Mouse (Mus musculus) heart, postnatal 0 days (tissue): ENCODE results near the gene Eml3. TPM values are rescaled to one million over a fixed set of nuclear protein-coding genes. Genes with fewer than 3 reads are reported as not detected.

Source experiments
- ATAC-seq: fragments of 200-750 bp; cut with Nextera tagmentation; 2 replicates; pipeline ENCODE4 v1.8.0; 2017; ENCODE audit warnings: low read depth, moderate number of reproducible peaks, moderate library complexity; ENCODE audit not compliant: insufficient read depth
- DNase-seq: peaks from one replicate; pipeline ENCODE4 v3.0.0-alpha.2; 2016; ENCODE audit warnings: low spot score
- H3K27ac ChIP-seq: fragments of 300-500 bp; sonication (generic); 2 replicates; pipeline ENCODE4 v1.5.1; 2014; ENCODE audit warnings: low read depth, mild to moderate bottlenecking
- H3K27me3 ChIP-seq: fragments of 300-500 bp; sonication (generic); 2 replicates; pipeline ENCODE4 v1.6.1; 2014; ENCODE audit warnings: low read length, mixed read lengths; ENCODE audit not compliant: control insufficient read depth, insufficient read depth
- H3K36me3 ChIP-seq: fragments of 300-500 bp; sonication (generic); replicated peaks from 2 replicates; pipeline ENCODE4 v1.6.1; 2014; ENCODE audit warnings: low read length, mixed read lengths; ENCODE audit not compliant: control insufficient read depth, insufficient read depth
- H3K4me1 ChIP-seq: fragments of 300-500 bp; sonication (generic); 2 replicates; pipeline ENCODE4 v1.6.1; 2014; ENCODE audit warnings: antibody characterized with exemption; ENCODE audit not compliant: control insufficient read depth, insufficient read depth
- H3K4me2 ChIP-seq: fragments of 300-500 bp; sonication (generic); 2 replicates; pipeline ENCODE4 v1.6.1; 2014; ENCODE audit warnings: low read depth, mild to moderate bottlenecking, low read length, moderate library complexity
- H3K4me3 ChIP-seq: fragments of 300-500 bp; sonication (generic); 2 replicates; pipeline ENCODE4 v1.5.1; 2014; ENCODE audit warnings: low read depth, low read length
- H3K9ac ChIP-seq: fragments of 300-500 bp; sonication (generic); replicated peaks from 2 replicates; pipeline ENCODE4 v1.6.1; 2014; ENCODE audit warnings: low read depth, low read length, mixed read lengths
- H3K9me3 ChIP-seq: fragments of 300-500 bp; sonication (generic); replicated peaks from 2 replicates; pipeline ENCODE4 v1.6.1; 2016; ENCODE audit warnings: low read length; ENCODE audit not compliant: control insufficient read depth
- CTCF ChIP-seq: IDR thresholded peaks from 2 replicates; pipeline ENCODE4 v1.5.1; 2016; ENCODE audit warnings: antibody characterized with exemption, control low read depth, low read depth
- EP300 ChIP-seq: IDR thresholded peaks from 2 replicates; pipeline ENCODE4 v1.6.1; 2016; ENCODE audit warnings: antibody characterized with exemption, low read depth
- WGBS: fragments of 180-500 bp; shearing (Covaris S2); extraction: QIAGEN DNeasy Blood & Tissue Kit; methylation state at CpG from one replicate; pipeline ENCODE4 v1.1.7; 2014; 5-methylcytosine and 5-hydroxymethylcytosine counted together
- polyA plus RNA-seq: library from polyadenylated mRNA; unstranded; fragments of >200 nt; fragmentation: Nextera tagmentation; extraction: Ambion mirVana; gene quantifications from 2 replicates; pipeline ENCODE4 v1.2.1, GENCODE M21; 2015
- total RNA-seq: library from RNA; depleted of rRNA; stranded (reverse); fragments of >200 nt; gene quantifications from 2 replicates; pipeline ENCODE4 v1.2.3, GENCODE M21; 2014; ENCODE audit warnings: low replicate concordance

Eml3 gene
- total and polyA plus RNA-seq, 2 experiments from 2014 or later: 9.6 to 21.0 TPM

DNA sequence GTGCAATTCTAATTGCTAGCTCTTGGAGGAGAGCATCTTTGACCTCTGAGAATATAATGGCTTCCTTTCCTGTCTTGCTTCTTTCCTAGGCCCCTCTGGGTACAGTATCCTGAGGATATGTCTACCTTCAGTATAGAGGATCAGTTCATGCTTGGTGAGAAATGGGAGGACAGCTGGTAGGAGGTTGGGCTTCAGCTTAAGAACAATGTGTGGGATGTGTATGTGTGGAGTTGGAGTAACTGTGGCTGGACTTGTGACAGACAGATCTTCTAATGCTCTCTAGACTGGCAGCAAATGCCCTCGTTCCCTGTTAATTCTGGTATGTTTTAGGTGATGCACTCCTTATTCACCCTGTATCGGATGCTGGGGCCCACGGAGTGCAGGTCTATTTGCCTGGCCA is 15.1 kb upstream of the Eml3 start:
- H3K36me3 ChIP-seq: peaks cover 79% of the 10 kb centered on the region
- ATAC-seq: no peak
- 90% methylated on average over 3 of the region's 3 CpGs for WGBS
- TF ChIP-seq EP300: no peak
- no peak for TF ChIP-seq CTCF
- H3K4me1 ChIP-seq: no peaks in the 10 kb centered on the region
- no peak overlapping the region for H3K4me2 ChIP-seq
- H3K9ac ChIP-seq: no peak overlapping the region
- H3K27ac ChIP-seq: no peak overlapping the region
- no peak overlapping the region for H3K4me3 ChIP-seq
- H3K27me3 ChIP-seq: no peaks in the 10 kb centered on the region
- no peak for DNase-seq
- no peaks in the 10 kb centered on the region for H3K9me3 ChIP-seq

DNA sequence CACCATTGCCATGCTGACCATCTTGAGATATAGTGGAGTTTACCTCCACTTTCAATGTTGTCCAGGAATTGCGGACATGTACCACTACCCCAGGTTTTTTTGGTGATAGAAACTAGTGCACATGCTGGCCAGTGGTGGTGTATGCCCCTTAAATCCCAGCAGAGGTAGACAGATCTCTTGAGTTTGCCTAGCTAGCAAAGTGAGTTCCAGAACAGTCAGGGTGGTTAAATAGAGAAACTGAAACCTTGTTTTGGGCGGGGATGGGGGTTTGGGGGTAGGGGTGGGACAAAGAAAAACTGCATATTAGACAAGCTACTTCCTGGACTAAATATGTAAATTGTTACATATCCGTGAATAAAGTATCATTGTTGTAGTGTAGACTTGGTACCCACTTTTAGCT is 10.4 kb upstream of the Eml3 start:
- H3K27me3 ChIP-seq: no peaks in the 10 kb centered on the region
- H3K4me1 ChIP-seq: peaks cover 15% of the 10 kb centered on the region
- no peak for DNase-seq
- ATAC-seq: no peak
- no peak overlapping the region for H3K27ac ChIP-seq
- 89% methylated on average over 3 of the region's 3 CpGs for WGBS
- TF ChIP-seq CTCF: no peak
- no peak overlapping the region for H3K4me3 ChIP-seq
- no peaks in the 10 kb centered on the region for H3K9me3 ChIP-seq
- peaks cover 42% of the 10 kb centered on the region for H3K36me3 ChIP-seq
- H3K9ac ChIP-seq: no peak overlapping the region
- H3K4me2 ChIP-seq: no peak overlapping the region

DNA sequence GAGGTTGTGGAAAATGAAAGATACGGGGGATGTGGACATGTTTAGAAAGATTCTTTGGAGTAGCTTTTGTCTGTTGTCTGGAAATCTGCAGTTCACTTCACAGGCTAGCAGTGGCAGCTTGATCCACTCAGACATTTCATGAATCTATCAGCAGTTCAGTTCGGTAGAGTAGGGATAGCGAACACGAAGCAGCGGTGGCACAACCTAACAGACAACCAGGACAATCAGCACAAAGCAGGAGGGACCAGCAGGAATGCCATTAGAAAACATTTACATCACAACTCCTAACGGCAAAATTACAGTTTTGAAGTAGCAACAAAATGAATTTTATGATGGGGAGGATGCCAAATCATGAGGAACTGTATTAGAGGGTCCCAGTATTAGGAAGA is 9.7 kb upstream of the Eml3 start:
- Histone ChIP-seq H3K36me3 (peaks cover 36% of the 10 kb centered on the region), H3K4me1 (peaks cover 15% of the 10 kb centered on the region), H3K4me3 (peak overlapping the region; percentile 75), H3K27ac (peak overlapping the region; percentile 87), H3K4me2 (peak overlapping the region; percentile 90), H3K9me3 (no peaks in the 10 kb centered on the region), H3K27me3 (no peaks in the 10 kb centered on the region), H3K9ac (peak overlapping the region; percentile 81; the same call in 1 of the 2 replicates)
- TF ChIP-seq CTCF (no peak), EP300 (no peak)
- DNase-seq (no peak), ATAC-seq (no peak)
- WGBS: 54% methylated on average over 6 of the region's 6 CpGs

DNA sequence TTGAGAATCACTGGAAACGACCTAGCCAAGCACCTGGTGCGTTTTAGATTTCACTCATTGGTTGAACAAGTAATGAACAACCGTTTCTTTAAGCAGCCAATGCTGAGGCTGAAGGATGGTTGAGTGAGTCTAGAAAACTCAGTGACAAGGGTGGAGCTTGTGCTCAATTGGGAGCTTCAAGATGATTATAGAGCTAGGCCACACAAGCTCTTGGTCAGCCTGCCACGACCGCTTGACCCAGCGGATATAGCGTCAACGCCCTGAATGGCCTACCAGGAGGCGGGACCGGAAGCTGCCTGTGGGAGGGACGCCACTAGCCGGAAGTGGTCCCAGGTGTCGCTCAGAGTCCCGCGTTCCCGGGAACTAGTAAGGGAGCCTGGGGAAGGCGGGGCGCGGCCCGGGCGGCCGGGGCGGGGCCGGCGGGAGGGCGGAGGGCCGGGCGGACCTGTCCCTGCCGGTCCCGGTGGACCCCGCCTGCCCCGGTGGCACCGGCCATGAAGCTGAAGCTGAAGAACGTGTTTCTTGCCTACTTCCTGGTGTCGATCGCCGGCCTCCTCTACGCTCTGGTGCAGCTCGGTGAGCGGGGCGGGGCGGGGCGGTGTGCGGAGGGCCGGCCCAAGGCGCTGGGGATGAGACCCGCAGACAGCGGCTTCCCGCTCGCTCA is 9.1 kb upstream of the Eml3 start, which contains the start of gene B3gat3:
Gene B3gat3, plus strand, starts transcription at position 302 of the 664 bp plus-strand sequence.
- Histone ChIP-seq H3K4me2 (peak within 1 kb of the TSS; percentile 90), H3K4me1 (peaks cover 15% of the 10 kb centered on the region), H3K27me3 (no peaks in the 10 kb centered on the region), H3K27ac (peak within 1 kb of the TSS; percentile 87), H3K9ac (peak within 1 kb of the TSS; percentile 81), H3K36me3 (peaks cover 30% of the 10 kb centered on the region), H3K4me3 (peak within 1 kb of the TSS; percentile 75), H3K9me3 (no peaks in the 10 kb centered on the region)
- TF ChIP-seq EP300 (no peak), CTCF (no peak)
- WGBS: 2% methylated on average over 49 of the region's 50 CpGs
- ATAC-seq (peak; percentile 97), DNase-seq (peak; percentile 92)

DNA sequence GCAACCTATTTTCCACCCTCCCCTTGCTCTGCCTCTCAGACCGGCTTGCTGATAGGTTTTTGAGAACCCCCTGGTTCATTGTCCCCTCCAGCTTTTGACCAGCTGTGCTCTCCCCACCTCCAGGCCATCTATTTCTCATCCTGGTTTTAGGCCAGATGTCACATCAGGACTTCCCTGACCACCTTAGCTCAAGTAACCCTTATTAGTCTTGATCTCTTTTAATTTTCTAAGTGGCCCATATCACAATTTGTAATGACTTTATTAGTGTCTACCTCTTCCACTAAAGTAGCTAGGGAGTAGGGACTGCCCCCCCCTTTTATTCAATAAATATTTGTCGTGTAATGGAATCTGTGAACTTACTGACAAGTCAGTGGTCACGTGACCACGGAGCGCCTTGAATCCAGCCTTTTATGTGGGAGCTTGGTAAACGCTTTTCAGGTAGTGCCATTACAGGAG is 8.5 kb upstream of the Eml3 start:
- Histone ChIP-seq H3K9ac (peak overlapping the region; percentile 81), H3K4me3 (peak overlapping the region; percentile 75), H3K36me3 (peaks cover 28% of the 10 kb centered on the region), H3K9me3 (no peaks in the 10 kb centered on the region), H3K27ac (peak overlapping the region; percentile 87), H3K27me3 (no peaks in the 10 kb centered on the region), H3K4me2 (peak overlapping the region; percentile 90), H3K4me1 (peaks cover 15% of the 10 kb centered on the region)
- WGBS: 3% methylated on average over 6 of the region's 6 CpGs
- DNase-seq (peak; percentile 55), ATAC-seq (no peak)
- no peak for TF ChIP-seq CTCF
- no peak for TF ChIP-seq EP300

DNA sequence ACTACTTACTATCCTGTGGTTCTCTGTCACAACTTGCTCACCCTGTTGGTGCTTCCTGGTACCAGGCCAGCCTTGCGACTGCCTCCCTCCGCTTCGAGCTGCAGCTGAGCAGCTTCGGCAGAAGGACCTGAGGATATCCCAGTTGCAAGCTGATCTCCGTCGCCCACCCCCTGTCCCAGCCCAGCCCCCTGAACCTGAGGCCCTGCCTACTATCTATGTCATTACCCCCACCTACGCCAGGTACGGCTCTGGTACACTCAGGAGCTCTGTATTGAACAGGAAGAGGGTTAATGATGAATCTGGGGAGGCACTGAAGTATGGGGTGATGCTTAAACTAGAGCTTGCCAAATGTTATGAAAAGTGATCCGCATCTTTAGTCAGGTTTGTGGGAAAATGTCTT is 7.6 kb upstream of the Eml3 start:
- no peak for DNase-seq
- no peak for ATAC-seq
- H3K27ac ChIP-seq: no peak overlapping the region
- no peak for TF ChIP-seq EP300
- TF ChIP-seq CTCF: no peak
- no peak overlapping the region for H3K4me3 ChIP-seq
- no peaks in the 10 kb centered on the region for H3K27me3 ChIP-seq
- 0 out of 2 replicates have a peak overlapping the region, but pooled peaks have one; percentile 81 for H3K9ac ChIP-seq
- H3K9me3 ChIP-seq: no peaks in the 10 kb centered on the region
- peaks cover 28% of the 10 kb centered on the region for H3K36me3 ChIP-seq
- WGBS: 70% methylated on average over 9 of the region's 9 CpGs
- H3K4me1 ChIP-seq: peaks cover 15% of the 10 kb centered on the region
- peak overlapping the region; percentile 90; the same call in 1 of the 2 replicates for H3K4me2 ChIP-seq
